Mouse (Mus musculus) stomach, postnatal 0 days (tissue): ENCODE data around the gene Arfgef2.

Source experiments
- CTCF ChIP-seq: IDR thresholded peaks from 2 replicates; pipeline ENCODE4 v1.5.1; 2016; ENCODE audit warnings: antibody characterized with exemption, low read depth, mild to moderate bottlenecking, moderate library complexity
- EP300 ChIP-seq: optimal IDR thresholded peaks from 2 replicates; pipeline ENCODE3; 2016; ENCODE audit warnings: antibody characterized with exemption

DNA sequence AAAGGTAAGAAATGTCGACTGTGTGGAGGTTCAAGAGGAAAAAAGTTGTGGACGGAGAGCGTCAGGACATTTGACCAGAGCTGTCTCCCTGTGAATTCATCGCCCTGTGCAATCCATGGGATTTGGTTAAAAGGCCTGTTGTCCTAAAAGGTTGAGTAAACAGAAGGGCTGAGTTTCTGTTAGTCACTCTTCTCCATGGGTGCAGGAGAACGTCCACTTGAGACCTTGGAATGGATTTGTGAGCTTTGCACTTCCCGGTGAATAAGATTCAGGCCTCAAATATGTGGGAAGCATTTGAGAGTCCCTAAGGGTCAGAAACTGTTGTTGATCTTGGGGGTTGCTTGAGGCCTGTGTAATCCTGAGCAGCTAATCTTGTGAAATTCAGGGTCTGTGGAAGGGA is 1.4 kb downstream of the Arfgef2 start:
- TF ChIP-seq CTCF (no peak), EP300 (no peak)
